Mouse (Mus musculus): ENCODE measurements around the gene Hnrnpa1.
"Not testable (repeated sequence)": the region's sequence is repeated elsewhere in the genome, so short reads cannot be mapped to it uniquely, and the experiment has no call there.

Gene Hnrnpa1

DNA sequence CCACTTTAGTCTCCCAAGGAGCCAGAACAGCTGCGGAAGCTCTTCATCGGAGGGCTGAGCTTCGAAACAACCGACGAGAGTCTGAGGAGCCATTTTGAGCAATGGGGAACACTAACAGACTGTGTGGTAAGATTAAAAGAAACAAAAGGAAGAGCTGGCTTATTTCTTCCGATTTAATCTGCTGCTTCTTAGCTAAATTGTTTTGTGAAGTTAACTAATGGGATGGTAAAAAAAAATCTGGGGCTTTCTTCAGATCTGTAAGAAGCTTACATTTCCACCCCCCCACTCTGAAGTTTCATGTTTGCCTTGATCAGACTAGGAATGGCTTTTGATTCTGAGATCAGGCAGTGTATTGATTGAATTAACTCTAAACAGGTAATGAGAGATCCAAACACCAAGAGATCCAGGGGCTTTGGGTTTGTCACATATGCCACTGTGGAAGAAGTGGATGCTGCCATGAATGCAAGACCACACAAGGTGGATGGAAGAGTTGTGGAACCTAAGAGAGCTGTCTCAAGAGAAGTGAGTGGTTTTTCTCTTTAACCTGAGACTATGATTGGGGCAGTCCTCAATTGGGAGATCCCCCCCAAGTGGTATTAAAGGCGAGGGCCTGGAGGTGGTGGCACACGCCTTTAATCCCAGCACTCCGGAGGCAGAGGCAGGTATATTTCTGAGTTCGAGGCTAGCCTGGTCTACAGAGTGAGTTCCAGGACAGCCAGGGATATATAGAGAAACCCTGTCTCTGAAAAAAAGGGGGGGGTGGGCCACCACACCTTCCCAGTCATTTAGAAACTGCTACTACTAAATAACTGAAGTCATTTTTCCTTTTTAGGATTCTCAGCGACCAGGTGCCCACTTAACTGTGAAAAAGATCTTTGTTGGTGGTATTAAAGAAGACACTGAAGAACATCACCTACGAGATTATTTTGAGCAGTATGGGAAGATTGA lies 1.1 kb downstream of the Hnrnpa1 start:
- not testable (repeated sequence) for DNase-seq (ENCODE audit: low spot score)

DNA sequence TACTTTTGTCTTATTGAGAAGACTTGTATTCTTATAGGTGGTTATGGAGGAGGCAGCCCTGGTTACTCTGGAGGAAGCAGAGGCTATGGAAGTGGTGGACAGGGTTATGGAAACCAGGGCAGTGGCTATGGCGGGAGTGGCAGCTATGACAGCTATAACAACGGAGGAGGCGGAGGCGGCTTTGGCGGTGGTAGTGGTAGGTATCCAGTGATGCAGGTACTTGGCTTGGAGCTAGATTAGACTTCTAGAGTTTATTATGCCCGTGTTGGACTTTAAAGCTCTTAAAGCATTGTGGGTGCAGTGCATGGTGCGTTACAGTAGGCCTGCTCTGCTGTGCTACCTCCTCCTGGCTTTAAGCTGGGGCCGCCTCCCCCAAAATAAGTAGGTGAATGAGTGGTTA lies 2.7 kb downstream of the Hnrnpa1 start:
- DNase-seq (ENCODE audit: low spot score) = no peak

DNA sequence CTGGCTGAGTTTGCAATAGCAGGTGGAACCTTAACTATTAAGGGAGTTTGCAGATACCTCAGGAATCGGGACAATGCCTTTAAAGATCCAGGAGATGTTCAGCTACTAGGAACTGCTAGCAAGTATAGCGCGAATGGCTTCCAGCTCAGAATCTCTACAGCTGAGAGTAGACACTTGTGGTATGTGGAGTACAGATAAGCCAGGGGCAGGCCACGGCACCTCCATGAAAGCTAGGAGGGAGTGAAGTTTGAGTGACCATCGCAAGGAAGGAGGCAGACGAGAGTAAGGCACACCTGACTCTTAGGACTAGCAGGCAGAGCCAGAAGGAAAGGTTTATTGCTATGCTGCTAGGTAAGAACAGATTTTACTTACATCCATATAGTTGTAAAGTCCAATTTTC lies 5.4 kb downstream of the Hnrnpa1 start:
- DNase-seq (ENCODE audit: low spot score) = peak; percentile 47

DNA sequence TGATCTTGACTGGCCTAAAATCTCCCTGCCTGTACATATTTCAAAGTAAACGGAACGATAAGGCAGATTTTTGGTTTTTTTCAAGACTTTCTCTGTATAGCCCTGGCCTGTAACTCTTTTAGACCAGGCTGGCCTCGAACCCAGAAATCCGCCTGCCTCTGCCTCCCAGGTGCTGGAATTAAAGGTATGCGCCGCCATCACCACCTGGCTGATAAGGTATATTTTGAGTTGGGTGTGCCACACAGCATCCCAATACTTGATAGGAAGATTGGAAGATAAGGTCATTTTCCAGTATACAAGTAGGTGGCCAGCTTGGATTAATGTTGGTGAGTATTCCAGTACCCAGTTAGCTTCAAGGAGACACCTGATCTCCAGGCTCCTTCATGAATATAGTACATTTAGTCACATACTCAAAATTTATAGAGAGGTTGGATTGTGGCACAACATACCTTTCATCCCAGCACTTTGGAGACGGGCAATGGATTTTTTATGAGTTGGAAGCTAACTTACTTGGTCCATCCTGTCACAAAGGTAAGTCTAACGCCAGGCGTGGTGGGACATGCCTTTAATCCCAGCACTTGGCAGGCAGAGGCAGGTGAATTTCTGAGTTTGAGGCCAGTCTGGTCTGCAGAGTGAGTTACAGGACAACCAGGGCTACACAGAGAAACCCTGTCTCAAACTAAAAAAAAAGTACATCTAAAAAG lies 7.0 kb downstream of the Hnrnpa1 start:
- DNase-seq (ENCODE audit: low spot score) = no peak

DNA sequence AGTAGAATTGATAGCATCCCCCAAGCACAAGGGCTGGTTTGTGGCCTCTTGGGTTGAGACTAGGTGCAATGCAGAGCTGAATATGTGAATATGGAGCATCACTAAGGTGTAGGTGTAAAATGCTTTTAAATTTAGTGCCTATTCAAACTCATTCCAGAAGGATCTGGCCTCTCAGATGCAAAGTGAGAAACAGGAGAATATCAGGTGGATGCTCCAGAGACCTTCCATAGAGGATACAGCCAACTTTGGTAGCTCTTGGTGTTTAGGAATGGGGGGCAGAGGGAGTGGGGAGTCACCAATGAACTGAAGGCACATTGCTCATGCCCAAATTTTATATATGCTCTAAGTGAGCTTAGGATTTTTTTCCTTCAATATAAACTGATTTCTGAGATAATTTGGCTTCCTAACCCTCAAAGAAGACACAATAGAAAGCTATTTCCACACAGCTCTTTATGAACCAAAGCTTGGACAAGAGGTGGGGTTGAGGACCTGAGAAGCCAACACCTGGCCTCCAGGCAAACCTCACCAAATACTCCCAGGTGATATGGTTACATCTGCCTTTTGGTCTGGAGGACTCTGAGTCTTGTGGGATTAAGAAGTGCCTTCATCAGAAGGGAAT lies 7.7 kb downstream of the Hnrnpa1 start:
- no peak for DNase-seq (ENCODE audit: low spot score)

DNA sequence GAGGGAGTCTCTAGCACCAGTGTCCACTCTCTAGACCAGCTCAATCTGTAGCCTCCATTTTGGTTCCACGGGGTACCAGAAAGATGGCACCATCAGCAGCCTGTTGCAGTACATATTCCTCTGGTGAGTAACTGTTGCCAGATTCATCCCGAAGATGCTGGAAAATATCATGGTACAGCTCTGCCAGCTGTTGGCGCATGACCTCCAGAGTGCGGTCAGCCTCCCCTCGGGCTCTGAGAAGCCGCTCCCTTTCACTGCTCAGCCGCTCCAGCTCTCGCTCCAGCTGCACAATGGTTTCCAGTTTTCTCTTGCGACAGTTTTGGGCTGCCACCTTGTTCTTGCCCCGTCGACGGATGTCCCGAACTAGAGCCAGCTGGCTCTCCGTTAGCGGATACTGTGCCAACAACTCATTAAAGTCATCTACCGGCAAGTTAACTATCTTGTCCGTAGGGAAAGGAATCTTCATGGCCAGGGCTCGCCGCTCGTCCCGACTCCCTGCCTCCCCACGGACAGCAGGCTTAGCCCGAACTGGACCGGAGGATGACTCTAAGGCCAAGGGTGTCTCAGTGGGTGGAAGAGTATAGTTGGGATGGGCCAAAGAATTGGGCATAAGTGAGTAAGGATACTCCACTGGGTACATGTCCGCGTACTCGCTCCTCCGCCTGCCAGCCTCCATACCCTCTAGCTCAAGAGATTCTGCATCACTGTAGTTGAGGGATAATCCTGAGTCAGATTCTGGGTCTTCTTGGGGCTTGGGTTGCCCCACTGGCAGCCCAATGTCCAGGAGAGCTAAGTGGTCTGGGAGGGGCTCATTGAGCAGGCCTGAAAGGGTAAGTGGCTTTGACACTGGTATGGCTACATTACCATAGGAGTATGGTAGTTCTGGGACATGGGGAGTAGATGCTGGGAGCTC lies 8.4 kb downstream of the Hnrnpa1 start:
- no peak for DNase-seq (ENCODE audit: low spot score)

DNA sequence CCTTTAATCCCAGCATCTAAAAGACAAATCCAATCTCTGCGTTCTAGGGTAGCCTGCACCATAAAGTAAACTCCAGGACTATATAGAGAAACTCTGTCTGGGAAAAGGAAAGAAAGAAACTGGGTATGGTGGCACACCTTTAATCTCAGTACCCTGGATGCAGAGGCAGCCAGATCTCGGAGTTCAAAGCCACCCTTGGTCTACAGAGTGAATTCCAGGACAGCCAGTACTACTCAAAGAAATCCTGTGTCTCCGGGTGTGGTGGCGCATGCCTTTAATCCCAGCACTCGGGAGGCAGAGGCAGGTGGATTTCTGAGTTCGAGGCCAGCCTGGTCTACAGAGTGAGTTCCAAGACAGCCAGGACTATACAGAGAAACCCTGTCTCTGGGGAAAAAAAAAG lies 9.3 kb downstream of the Hnrnpa1 start:
- DNase-seq (ENCODE audit: low spot score) = not testable (repeated sequence)

DNA sequence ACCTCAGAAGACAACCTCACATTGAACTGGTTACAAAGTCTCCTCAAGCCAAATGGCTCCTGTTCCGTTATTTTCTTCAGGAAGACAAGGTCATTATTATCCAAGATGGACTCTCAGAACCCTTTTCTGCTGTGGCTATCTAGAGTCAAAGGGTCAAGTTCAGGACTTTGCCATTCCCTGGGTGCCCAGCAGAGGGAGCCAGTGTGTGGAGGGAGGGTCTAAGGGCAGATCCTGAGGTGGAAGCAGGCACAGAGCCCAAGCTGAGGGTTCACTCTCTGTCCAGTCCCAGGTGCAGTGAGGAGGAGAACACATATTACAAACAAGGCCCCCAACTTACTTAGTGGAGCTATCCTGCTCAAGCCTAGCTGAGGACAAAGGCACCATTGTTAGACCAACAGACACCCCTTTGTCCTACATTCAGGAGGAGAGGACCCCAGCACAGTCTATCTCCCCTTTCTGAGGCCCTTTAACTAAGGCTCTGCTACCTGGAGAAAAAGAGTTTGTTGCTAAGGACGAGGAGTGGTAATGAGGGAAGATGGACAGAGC lies 10.0 kb downstream of the Hnrnpa1 start:
- no peak for DNase-seq (ENCODE audit: low spot score)

DNA sequence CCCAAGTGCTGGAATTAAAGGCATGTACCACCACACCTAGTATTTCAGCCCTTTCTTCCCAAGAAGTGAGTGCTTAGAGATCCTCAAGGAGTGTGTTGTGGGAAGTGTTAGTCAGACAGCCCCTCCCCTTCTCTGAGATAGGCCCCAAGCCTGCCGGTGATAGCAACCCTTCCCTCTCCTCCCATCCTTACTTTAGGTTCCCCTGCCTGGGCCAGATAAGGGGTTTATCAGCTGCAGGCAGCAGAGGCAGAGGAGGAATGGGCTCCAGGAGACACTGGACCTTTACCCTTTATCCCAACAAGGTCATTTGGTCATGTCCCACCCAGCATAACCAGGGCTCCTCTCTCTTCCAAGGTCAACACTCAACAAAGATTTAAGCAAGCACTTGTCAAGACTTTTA lies 11.4 kb downstream of the Hnrnpa1 start:
- DNase-seq (ENCODE audit: low spot score) = peak; percentile 92

DNA sequence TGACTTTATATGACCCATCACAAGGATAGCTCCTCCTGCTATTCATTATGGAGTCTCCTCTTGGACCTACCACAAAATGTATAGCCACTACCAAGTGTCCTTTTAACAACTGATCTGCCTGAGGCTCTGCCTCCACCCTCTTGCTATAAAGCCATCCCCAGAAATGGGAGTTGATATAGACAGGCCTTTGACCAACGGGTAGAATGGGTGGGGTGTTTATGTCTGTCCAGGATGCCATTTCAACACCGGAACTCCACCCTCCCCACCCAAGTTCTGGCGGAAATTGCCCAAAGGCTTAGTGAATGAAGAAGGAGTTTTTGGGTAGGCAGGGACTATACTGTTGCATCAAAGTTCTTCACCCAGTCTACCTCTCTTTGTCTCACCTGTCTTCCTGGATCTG lies 12.4 kb downstream of the Hnrnpa1 start:
- DNase-seq (ENCODE audit: low spot score) = no peak

DNA sequence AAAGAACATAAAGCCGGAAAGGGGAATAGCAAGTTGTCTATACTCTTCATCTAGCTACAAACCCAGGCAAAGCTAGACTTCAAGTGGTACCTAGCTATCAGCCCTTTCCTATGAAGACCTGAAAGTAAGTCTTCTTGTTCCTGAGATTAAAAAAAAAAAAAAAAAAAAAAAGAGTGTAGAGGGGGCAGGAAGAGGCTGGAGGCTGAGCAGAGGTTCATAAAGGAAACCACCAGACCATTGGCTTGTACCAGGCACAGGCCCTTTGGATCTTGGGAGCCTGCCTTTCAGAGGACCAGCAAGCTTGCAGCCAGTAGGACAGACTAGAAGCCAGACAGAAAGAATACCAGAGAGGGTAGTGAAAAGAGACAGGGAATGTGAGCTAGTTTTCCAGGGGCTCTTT lies 13.1 kb downstream of the Hnrnpa1 start:
- DNase-seq (ENCODE audit: low spot score) = no peak

DNA sequence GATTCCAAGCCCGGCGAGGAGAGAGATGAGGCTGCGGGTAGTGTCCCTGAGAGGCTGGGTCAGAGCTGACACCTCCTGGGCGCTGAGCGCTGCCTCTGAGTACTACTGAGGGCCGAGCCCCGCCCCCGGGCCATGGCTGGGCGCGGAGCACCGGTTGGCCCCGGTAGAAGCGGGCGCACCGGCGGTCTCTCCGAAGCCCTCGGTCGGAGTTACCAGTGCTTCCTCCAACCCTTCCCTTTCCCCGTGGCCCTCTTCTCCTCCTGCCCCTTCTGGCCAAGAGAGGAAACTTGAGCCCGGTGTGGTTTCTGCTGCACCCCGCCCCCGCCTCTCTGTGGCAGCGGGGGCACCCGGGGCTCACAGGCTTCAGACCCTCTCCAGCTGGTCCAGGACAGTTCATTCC lies 14.9 kb downstream of the Hnrnpa1 start:
- DNase-seq (ENCODE audit: low spot score) = no peak

DNA sequence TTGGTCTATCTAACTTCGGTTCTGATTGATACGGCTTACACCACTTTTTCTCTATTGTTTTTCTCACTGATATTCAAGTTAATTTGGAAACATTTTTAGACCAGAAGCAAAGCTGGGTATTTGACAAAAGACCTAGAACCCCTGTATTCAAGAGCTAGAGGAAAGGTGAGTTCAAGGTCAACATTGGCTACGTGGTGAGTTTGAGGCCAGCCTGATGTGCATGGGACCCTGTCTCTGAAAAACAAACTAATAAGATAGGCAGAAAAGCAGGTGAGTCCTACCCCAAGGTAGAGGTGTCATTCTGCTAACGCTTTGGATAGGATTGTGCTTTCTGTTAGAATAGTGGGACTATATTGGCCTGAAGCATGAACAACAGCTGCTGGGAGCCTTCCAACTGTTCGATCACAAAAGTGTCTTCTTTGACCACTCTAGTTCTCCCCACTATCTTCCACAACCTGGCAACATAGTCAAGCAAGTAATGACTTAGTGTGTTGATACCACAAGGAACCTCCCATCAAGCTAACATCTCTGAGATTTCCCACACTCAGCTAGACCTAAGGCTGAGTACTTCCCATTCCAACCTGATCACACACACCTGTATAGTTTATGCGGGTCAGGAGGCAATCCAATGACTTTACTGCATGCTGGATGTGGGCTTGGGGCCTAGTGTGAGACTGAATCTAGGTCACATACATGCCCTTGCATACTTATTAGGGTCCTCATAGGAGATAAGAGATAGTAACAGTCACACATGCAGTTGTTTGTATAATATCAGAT lies 16.2 kb downstream of the Hnrnpa1 start:
- DNase-seq (ENCODE audit: low spot score) = no peak

DNA sequence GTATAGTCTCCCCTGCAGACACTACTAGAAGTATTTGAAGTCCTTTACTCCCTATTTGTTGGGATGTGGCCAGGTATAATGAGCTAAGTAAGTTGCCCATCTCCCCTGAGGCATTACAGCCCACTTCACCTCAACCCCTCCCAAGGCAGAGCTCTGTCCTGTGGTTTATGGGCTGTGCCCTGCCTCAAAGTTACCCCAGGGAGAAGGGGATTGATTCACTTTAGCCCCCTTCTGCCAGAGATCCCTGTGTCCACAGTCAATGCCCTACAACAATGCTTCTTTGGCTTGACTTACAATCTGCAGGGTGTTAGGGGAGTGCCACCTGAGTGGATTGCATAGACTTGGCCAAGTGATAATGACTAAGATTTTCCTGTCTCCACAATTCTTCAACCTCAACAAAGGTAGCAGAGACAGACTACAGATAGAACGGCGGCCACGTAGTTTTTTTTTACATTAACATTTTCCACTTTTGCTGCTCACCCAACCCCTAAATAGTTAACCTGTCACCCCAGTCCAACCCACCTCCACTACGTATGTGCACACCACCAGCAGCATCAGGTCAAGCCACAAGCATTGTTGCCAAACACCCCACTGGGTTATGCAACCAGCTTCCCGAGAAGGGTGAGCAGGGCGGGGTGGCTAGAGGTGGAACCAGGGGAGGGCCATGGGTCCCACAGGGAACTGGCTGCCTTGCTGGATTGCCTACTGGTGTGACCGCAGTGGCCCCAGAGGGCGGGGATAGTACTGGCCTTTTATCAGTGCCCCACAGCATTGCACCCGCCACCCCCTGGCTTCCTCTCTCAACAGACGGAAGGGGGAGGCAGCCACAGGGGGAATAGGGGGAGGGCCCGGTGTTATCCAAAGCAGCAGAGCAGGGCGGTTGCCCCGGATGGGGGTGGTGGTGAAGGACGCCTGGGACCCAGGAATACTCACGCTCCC lies 17.8 kb downstream of the Hnrnpa1 start, which contains the start of gene Nfe2:
TSS of gene Nfe2 (minus strand) at position 614 of the 939 bp plus-strand sequence.
- peak; percentile 98 for DNase-seq (ENCODE audit: low spot score)

DNA sequence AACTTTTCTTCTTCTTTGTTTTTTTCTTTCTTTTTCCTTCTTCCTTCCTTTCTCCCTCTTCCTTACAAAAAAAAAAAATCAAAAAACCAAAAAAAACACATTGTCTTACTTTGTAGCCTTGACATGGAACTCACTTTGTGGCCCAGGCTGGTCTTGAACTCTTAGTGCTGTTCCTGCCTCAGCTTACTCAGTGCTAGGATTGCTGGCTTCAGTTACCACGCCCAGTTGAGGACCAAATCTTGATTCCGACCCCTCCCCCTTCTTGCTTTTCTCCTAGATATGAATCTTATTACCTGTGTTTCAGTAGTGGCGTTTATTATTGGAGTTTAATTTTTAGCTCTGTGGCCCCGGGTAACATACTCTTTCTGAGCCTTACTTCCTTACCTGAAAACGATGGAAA lies 18.9 kb downstream of the Hnrnpa1 start:
- no peak for DNase-seq (ENCODE audit: low spot score)

DNA sequence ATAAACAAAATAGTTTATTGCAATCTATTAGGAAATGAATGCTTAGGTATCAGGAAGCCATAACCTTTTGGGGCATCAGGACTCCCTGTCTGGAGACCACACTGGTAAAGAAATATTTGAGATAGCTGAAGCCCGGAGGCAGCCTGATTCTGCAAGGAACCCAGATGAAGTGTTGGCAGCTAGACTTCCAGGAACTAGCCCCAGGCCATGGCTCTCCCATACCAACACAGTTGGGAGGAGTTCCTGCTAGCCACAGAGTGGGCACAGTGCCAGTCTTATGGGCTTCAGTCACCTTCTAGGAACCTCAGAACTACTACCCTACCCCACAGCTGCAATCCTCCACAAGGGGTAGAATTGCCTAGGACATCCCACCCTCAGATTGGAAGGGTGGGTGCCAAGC lies 19.8 kb downstream of the Hnrnpa1 start:
- no peak for DNase-seq (ENCODE audit: low spot score)

DNA sequence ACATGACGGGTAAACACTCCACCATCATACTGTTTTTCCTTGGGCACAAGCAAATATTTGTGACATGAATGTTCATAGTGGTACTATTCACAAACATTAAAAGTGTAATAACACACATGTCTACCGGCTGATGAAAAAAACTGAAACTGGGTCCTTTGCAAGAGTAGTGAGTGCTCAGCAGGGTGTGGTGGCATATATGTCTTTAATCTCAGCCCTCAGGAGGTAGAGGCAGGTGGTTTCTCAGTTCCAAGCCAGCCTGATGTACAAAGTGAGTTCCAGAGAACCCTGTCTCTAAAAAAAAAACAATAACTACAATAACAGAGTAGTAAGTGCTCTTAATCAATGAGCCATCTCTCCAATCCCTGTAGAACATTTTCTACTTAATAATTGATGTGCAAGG lies 24.6 kb downstream of the Hnrnpa1 start:
- DNase-seq (ENCODE audit: low spot score) = no peak

DNA sequence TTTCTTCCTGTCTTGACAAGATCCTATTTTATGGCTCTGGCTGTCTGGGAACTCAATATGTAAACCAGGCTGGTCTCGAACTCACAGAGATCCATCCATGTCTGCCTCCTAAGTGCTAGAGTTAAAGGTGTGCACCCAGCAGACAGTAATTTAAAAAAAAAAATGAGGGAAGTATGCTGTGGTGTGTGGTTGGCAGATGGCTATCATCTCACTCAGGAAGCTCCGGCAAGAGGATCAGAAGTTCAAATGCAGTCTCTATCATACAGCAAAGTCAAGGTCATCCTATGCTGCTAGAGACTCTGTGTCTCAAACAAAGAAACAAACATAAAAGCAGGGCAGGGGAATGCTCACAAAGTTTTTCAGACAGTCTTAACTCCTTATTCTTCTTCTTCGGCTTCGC lies 28.7 kb downstream of the Hnrnpa1 start:
- no peak for DNase-seq (ENCODE audit: low spot score)

Data from c-Kit-positive CD71-positive TER-119-positive erythroid progenitor cells, embryonic 14.5 days (primary cell).